Mouse (Mus musculus): ENCODE data around the gene 2310033P09Rik.

Gene 2310033P09Rik
- long read RNA-seq, experiment 1, partial matches to known transcripts: 34 of 38 reads
- long read RNA-seq, experiment 1, other reads (novel, unspliced or antisense): 2 of 38 reads
- long read RNA-seq, experiment 2, transcript 2310033P09Rik-201 (7 exons, 1,285 nt): major isoform, 5 of 57 reads
- long read RNA-seq, experiment 2, partial matches to known transcripts: 48 of 57 reads
- long read RNA-seq, experiment 2, other reads (novel, unspliced or antisense): 4 of 57 reads

DNA sequence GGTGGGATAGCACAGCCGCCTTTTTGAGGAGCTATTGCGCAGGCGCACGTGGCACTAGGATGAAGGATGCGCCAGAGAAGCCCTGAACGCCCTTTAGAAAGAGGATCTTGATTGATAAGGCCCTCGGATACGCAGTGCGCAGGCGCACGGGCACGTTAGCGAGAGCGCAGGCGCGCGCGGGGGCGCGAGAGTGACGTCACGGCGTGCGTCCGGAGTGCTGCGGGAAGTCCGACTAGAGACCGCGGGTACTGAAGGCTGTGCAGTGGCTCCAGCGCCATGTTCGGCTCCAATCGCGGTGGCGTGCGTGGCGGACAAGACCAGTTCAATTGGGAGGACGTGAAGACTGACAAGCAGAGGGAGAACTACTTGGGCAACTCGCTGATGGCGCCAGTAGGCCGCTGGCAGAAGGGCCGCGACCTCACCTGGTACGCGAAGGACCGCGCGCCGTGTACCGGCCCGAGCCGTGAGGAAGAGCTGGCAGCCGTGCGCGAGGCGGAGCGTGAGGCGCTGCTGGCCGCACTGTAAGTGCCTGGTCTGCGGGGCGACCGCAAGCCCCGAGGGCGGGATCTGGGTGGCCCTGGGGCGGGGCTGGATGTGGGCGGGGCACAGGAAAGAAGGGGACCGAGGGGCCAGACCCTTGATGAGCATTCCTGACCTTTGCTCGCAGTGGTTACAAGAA, at the start of gene 2310033P09Rik:
2310033P09Rik (plus strand) TSS at position 169 of the 679 bp plus-strand sequence.
- intact Hi-C loops (cut with DNase I): no loop called here

- intact Hi-C loops (cut with DNase I): no loop called here
These were observed 49.0 kb upstream of the 2310033P09Rik start for GRCm38 (mm10) chr11:59159099-59159498.

DNA sequence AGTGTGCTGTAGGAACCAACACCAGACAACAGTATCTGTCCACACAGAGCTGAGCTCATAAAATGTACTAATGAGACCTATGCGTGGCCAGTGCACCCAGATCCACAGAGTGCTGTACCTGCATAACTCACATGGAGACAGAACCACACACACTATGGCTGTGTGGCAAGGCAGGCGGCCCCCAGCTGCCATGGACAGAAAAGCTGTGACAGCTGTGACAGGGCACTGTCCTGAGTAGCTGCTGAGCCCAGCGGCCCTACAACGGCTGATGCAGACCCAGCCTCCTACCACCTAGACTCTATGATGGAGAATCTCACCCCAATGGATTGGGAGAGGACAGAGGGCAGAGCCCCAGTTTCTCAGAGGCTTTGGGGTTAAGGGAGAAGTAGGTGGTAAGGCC, 48.6 kb upstream of the 2310033P09Rik start:
- intact Hi-C loops (cut with DNase I): no loop called here

DNA sequence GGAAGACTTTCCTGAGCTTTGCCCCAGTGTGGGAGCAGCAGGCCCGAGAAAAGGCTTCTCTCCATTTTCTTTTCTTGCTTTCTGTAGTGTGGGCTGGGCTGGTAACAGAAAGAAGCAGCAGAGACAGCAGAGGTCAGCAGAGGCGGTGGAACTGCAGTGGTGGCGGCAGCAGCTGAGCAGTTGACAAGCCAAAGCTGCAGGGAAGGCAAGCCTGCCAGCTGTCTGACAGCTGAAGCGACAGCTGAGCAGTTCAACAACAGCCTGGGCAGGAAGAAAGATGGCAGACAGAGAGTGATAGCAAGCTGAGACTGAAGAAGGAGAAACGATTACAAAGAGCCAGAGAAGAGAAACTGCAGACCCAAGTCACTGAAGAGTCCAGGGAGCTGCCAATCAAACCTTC, 46.7 kb upstream of the 2310033P09Rik start:
- intact Hi-C loops (cut with DNase I): no loop called here

GRCm38 (mm10) chr11:59162443-59163254, 45.5 kb upstream of the 2310033P09Rik start:
- intact Hi-C loops (cut with DNase I): no loop called here

DNA sequence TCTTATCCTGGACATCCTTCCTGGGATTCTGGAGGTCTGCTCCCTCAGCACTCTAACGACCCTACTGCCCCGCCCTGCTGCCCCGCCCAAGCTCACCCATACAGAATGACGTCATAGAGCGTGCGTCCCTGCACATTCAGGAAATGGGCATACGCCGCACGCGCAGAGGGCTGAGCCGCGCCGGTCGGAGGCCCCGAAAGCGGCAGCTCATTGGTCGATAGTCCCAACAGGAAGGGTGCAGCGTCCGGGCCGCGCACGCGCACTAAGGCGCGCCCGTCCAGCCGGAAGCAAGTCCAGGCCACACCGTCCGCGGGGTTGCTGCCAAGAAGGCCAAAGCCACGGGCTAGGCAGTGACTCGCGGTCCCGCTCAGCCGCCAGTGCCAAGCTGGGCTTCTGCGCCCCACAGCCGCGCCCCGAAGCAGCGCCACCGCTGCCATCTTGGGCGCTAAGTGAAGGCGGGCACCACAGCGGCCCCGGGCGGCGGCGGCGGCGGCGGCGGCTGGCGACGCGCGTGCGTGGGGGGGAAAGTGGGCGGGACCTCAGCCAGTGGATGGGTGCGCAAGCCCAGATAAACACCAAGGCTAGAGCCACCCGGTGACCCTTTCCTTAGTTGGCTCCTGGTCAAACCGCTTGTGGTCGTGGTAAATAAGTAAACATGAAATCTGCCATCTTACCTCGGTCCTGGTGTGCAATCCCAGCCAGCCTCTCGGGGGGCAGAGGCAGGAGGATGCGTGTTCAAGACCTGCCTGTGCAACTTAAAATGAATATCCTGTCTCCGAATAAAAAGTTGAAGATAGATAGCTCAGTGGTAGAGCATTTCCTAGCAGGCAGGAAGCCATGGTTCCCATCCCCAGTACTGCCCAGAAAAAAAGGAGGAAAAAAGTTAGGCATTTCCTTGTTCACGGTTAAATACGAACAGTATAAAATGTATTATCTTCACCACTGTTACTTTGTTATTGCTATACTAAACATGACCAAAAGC, 44.6 kb upstream of the 2310033P09Rik start, which contains the start of gene Iba57:
Iba57 (minus strand) TSS at position 485 of the 982 bp plus-strand sequence.
- intact Hi-C loops (cut with DNase I): no loop called here

GRCm38 (mm10) chr11:59164384-59164783, 43.7 kb upstream of the 2310033P09Rik start:
- intact Hi-C loops (cut with DNase I): no loop called here

DNA sequence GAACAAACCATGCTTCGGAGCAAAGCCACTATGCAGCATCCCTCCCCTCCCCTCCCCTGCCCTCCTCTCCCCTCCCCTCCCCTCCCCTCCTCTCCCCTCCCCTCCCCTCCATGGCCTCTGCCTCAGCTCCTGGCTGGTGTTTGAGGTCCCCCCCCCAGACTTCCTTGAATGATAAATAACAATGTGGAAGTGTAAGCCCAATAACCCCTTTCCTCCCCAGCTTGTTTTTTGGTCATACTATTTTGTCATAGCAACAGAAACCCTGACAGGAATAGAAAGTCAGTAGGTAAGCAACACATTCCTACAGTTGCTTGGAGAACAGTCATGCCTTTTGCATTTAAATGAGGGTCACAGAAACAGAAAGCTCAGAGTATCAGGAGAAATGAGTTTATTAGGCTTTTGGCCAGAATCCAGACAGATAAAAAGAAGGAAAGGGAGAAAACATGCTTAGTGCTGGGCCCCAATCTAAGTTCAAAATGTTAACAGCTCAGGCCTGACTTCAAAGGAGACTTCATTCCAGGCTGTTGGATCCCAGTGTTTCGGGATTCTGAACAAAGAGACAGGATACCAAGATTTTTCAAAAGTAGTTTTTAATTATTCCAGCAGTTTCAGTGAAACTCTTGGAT, 42.4 kb upstream of the 2310033P09Rik start:
- intact Hi-C loops (cut with DNase I): no loop called here

GRCm38 (mm10) chr11:59169807-59170206, 38.3 kb upstream of the 2310033P09Rik start:
- intact Hi-C loops (cut with DNase I): no loop called here

GRCm38 (mm10) chr11:59170549-59170948, 37.6 kb upstream of the 2310033P09Rik start:
- intact Hi-C loops (cut with DNase I): no loop called here

- intact Hi-C loops (cut with DNase I): no loop called here
These were observed 33.8 kb upstream of the 2310033P09Rik start for GRCm38 (mm10) chr11:59174189-59174838.

DNA sequence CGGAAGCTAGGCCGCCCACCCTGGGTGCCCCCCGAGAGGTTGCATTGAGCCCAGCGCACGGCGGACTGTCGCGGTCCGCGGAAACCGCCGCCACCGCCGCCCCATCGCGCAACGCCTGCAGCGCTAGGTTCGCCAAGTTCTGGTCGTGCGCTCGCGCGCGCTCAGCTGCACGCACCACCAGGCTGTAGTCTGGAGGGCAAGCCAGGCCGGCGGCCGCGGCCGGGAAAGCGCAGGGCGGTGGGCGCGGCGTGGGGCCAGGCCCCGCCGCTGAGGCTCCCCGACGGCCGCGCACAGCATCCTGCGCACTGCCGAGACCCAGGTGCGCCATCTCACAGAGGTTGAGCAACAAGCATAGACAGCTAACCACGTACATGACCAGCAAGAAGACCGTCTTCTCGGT, 31.6 kb upstream of the 2310033P09Rik start:
- intact Hi-C loops (cut with DNase I): no loop called here

DNA sequence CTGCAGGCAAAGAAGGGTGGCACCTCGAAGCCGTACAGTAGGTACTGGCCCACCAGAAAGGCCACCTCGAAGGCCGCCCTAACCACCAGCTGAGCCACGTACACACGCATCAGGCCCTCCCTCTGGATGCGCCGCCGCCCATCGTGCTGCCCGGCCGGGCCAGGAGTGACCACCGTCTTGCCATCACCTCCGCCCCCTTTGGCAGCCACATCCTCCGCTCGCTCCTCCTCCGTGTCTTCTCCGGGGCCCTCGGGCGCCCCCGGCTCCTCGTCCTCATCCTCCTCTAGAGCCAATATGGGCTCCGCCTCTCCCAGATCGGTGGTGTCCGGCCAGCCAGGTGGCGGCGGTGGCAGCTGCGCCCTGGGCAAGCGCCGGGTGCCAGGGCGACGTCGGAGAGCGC, 31.2 kb upstream of the 2310033P09Rik start:
- intact Hi-C loops (cut with DNase I): no loop called here

GRCm38 (mm10) chr11:59182864-59183331, 25.2 kb upstream of the 2310033P09Rik start, which contains the start of gene Gjc2:
Gene Gjc2, minus strand, starts transcription at chr11:59183213.
- intact Hi-C loops (cut with DNase I): loop anchor here (5.0 kb wide), 1 partner anchor 86 kb away; no protein-coding TSS in a partner anchor

DNA sequence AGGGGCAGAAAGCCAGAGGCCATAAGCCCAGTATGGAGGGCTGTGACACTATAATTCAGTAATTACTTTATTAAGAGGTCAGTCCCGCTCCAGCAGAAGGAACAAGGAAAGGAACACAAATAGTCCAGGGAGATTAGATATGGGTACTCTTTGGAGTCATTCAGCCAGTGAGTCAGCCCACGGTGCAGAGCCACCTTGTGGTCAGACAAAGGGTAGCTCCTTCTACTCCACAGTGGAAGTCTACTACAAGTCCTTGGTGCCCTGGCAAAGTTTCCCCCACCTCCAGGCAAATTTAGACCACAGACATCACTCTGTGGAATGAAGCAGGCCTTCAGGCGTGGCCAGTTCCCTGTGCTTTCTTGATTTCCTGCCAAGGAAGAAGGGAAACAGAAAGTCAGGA, 24.3 kb upstream of the 2310033P09Rik start:
- intact Hi-C loops (cut with DNase I): loop anchor here (5.0 kb wide), 1 partner anchor 87 kb away; no protein-coding TSS in a partner anchor

GRCm38 (mm10) chr11:59185490-59185889, 22.6 kb upstream of the 2310033P09Rik start:
- intact Hi-C loops (cut with DNase I): no loop called here

GRCm38 (mm10) chr11:59187706-59188105, 20.4 kb upstream of the 2310033P09Rik start:
- intact Hi-C loops (cut with DNase I): no loop called here

GRCm38 (mm10) chr11:59191231-59192058, 16.7 kb upstream of the 2310033P09Rik start:
- intact Hi-C loops (cut with DNase I): loop anchor here (1.0 kb wide), 1 partner anchor 11 kb away; the partner anchor contains the start of gene Mrpl55

GRCm38 (mm10) chr11:59192059-59192386, 16.1 kb upstream of the 2310033P09Rik start, which contains the start of gene Guk1:
Gene Guk1, minus strand, starts transcription at chr11:59192212.
- intact Hi-C loops (cut with DNase I): no loop called here

All from adrenal gland (tissue).